In genomic region chr10:100927086-100927485, GRCm38 (mm10) we compare ENCODE assay signal across 26 mouse cellular contexts.
DNase-seq lines count a peak whose midpoint lies in the region; ATAC-seq and TF ChIP-seq lines count a peak whose summit lies in the region.
"Had no signal": no experiment of that assay in that cellular context is flagged by ENCODE, and none has a peak within 500 bp of the region (broad histone marks: within the 10 kb centered on the region; RNA-seq: fewer than 3 reads in every experiment).

No protein-coding gene starts in this region.

- no peaks in the 10 kb centered on the region; the same call in 1 of the 2 replicates for H3K4me1 ChIP-seq in forebrain, embryonic 16.5 days (replicated peaks; ENCODE audit: control insufficient read depth, insufficient read depth, low read length)
- H3K4me1 ChIP-seq in forebrain, embryonic 13.5 days, result no peaks in the 10 kb centered on the region
- no peaks in the 10 kb centered on the region for H3K4me1 ChIP-seq in hindbrain, postnatal 0 days (ENCODE audit: insufficient read depth, low read length)
- H3K4me1 ChIP-seq in hindbrain, embryonic 16.5 days (ENCODE audit: control insufficient read depth, insufficient read depth, low read depth, low read length), result no peaks in the 10 kb centered on the region
- H3K4me1 ChIP-seq in midbrain, postnatal 0 days (ENCODE audit: insufficient read depth, low read length), result no peaks in the 10 kb centered on the region
- no peaks in the 10 kb centered on the region for H3K4me1 ChIP-seq in midbrain, embryonic 13.5 days (replicated peaks)
- H3K4me1 ChIP-seq: embryonic facial prominence, embryonic 12.5 days; embryonic facial prominence, embryonic 15.5 days; heart, embryonic 12.5 days; heart, embryonic 15.5 days; hindbrain, embryonic 10.5 days; hindbrain, embryonic 13.5 days had no signal

- H3K4me2 ChIP-seq in forebrain, embryonic 16.5 days (ENCODE audit: low read length), result no peak overlapping the region
- H3K4me2 ChIP-seq in forebrain, embryonic 13.5 days, result no peak overlapping the region
- H3K4me2 ChIP-seq in hindbrain, postnatal 0 days (ENCODE audit: low read depth, low read length), result no peak overlapping the region
- no peak overlapping the region for H3K4me2 ChIP-seq in hindbrain, embryonic 16.5 days (ENCODE audit: low read length)
- H3K4me2 ChIP-seq in midbrain, postnatal 0 days (ENCODE audit: low read depth, low read length, poor library complexity, severe bottlenecking), result no peak overlapping the region
- no peak overlapping the region for H3K4me2 ChIP-seq in midbrain, embryonic 13.5 days (replicated peaks)
- H3K4me2 ChIP-seq: embryonic facial prominence, embryonic 12.5 days; embryonic facial prominence, embryonic 15.5 days; heart, embryonic 12.5 days; heart, embryonic 15.5 days; hindbrain, embryonic 13.5 days had no signal

- ATAC-seq in forebrain, embryonic 16.5 days, result peak; percentile 72
- no peak for ATAC-seq in forebrain, embryonic 13.5 days
- ATAC-seq in hindbrain, postnatal 0 days, result no peak
- ATAC-seq in hindbrain, embryonic 16.5 days, result no peak
- ATAC-seq in midbrain, postnatal 0 days (ENCODE audit: low FRiP score), result no peak
- ATAC-seq in midbrain, embryonic 13.5 days, result no peak
- ATAC-seq: CD4-positive, CD25-positive, alpha-beta regulatory T cell, adult 4 months; intestine, postnatal 0 days had no signal

- H3K27me3 ChIP-seq in forebrain, embryonic 16.5 days (replicated peaks; ENCODE audit: control insufficient read depth, insufficient read depth, low read length), result no peaks in the 10 kb centered on the region
- no peaks in the 10 kb centered on the region for H3K27me3 ChIP-seq in forebrain, embryonic 13.5 days
- no peaks in the 10 kb centered on the region for H3K27me3 ChIP-seq in hindbrain, postnatal 0 days (ENCODE audit: insufficient read depth, low read length)
- no peaks in the 10 kb centered on the region for H3K27me3 ChIP-seq in hindbrain, embryonic 16.5 days (replicated peaks; ENCODE audit: control insufficient read depth, insufficient read depth, low read length)
- H3K27me3 ChIP-seq in midbrain, postnatal 0 days (ENCODE audit: insufficient read depth, low read length), result no peaks in the 10 kb centered on the region
- no peaks in the 10 kb centered on the region for H3K27me3 ChIP-seq in midbrain, embryonic 13.5 days
- H3K27me3 ChIP-seq: embryonic facial prominence, embryonic 12.5 days; embryonic facial prominence, embryonic 15.5 days; heart, embryonic 12.5 days; heart, embryonic 15.5 days; hindbrain, embryonic 13.5 days had no signal

- DNase-seq in hindbrain, postnatal 0 days (ENCODE audit: low spot score), result peak; percentile 8
- peak; percentile 9 for DNase-seq in midbrain, postnatal 0 days (ENCODE audit: low spot score)
- DNase-seq in brain, embryonic 18.5 days (ENCODE audit: low read depth, low spot score), result peak; percentile 8
- no peak for DNase-seq in natural killer cell, adult 2 months (ENCODE audit: low spot score in 2 of 2)
- DNase-seq: adrenal gland, adult 2 months; adrenal gland, postnatal 14 days; cerebellum, adult 11 months; cerebellum, adult 2 months; cerebellum, adult 9-11 months; cerebellum, postnatal 25 days; gastrocnemius, postnatal 25 days; heart, adult 18-20 months; heart, postnatal 10 days; heart, postnatal 36 days had no signal

- 54% methylated on average over 3 of the region's 3 CpGs for WGBS in forebrain, embryonic 16.5 days
- WGBS in forebrain, embryonic 13.5 days, result 69% methylated on average over 3 of the region's 3 CpGs
- 54% methylated on average over 3 of the region's 3 CpGs for WGBS in hindbrain, postnatal 0 days
- 47% methylated on average over 3 of the region's 3 CpGs for WGBS in hindbrain, embryonic 16.5 days
- 48% methylated on average over 3 of the region's 3 CpGs for WGBS in midbrain, postnatal 0 days
- WGBS in midbrain, embryonic 13.5 days, result 53% methylated on average over 3 of the region's 3 CpGs

- no peaks in the 10 kb centered on the region for H3K36me3 ChIP-seq in forebrain, embryonic 16.5 days (ENCODE audit: control insufficient read depth, insufficient read depth)
- no peaks in the 10 kb centered on the region for H3K36me3 ChIP-seq in forebrain, embryonic 13.5 days (ENCODE audit: poor library complexity, severe bottlenecking)
- no peaks in the 10 kb centered on the region for H3K36me3 ChIP-seq in hindbrain, postnatal 0 days (ENCODE audit: insufficient read depth, low read length)
- H3K36me3 ChIP-seq in hindbrain, embryonic 16.5 days (ENCODE audit: control insufficient read depth, insufficient read depth, low read length), result no peaks in the 10 kb centered on the region
- no peaks in the 10 kb centered on the region for H3K36me3 ChIP-seq in midbrain, postnatal 0 days (ENCODE audit: insufficient read depth, low read length)
- H3K36me3 ChIP-seq in midbrain, embryonic 13.5 days, result no peaks in the 10 kb centered on the region
- H3K36me3 ChIP-seq: embryonic facial prominence, embryonic 12.5 days; embryonic facial prominence, embryonic 15.5 days; heart, embryonic 12.5 days; heart, embryonic 15.5 days; hindbrain, embryonic 10.5 days; hindbrain, embryonic 13.5 days had no signal

- H3K9me3 ChIP-seq in forebrain, embryonic 16.5 days (ENCODE audit: control insufficient read depth, low read length), result no peaks in the 10 kb centered on the region
- H3K9me3 ChIP-seq in forebrain, embryonic 13.5 days (replicated peaks), result no peaks in the 10 kb centered on the region
- no peaks in the 10 kb centered on the region for H3K9me3 ChIP-seq in hindbrain, postnatal 0 days (ENCODE audit: low read length)
- H3K9me3 ChIP-seq in hindbrain, embryonic 16.5 days (ENCODE audit: control insufficient read depth, low read length), result no peaks in the 10 kb centered on the region
- no peaks in the 10 kb centered on the region for H3K9me3 ChIP-seq in midbrain, postnatal 0 days (ENCODE audit: low read length)
- H3K9me3 ChIP-seq in midbrain, embryonic 13.5 days, result no peaks in the 10 kb centered on the region
- H3K9me3 ChIP-seq: embryonic facial prominence, embryonic 12.5 days; embryonic facial prominence, embryonic 15.5 days; heart, embryonic 12.5 days; heart, embryonic 15.5 days; hindbrain, embryonic 10.5 days; hindbrain, embryonic 13.5 days had no signal

- no peak for TF ChIP-seq CTCF in hindbrain, postnatal 0 days (IDR thresholded peaks at IDR 0.05; ENCODE audit: low read depth)
- no peak for TF ChIP-seq CTCF in midbrain, postnatal 0 days (IDR thresholded peaks at IDR 0.05)

- H3K9ac ChIP-seq in forebrain, embryonic 16.5 days (replicated peaks; ENCODE audit: low read depth, low read length), result no peak overlapping the region
- H3K9ac ChIP-seq in forebrain, embryonic 13.5 days, result no peak overlapping the region
- no peak overlapping the region for H3K9ac ChIP-seq in hindbrain, postnatal 0 days (replicated peaks; ENCODE audit: low read length)
- no peak overlapping the region for H3K9ac ChIP-seq in hindbrain, embryonic 16.5 days (ENCODE audit: low read depth, low read length)
- H3K9ac ChIP-seq in midbrain, postnatal 0 days (replicated peaks; ENCODE audit: low read length, poor library complexity, severe bottlenecking), result no peak overlapping the region
- no peak overlapping the region for H3K9ac ChIP-seq in midbrain, embryonic 13.5 days (replicated peaks)
- H3K9ac ChIP-seq: embryonic facial prominence, embryonic 12.5 days; embryonic facial prominence, embryonic 15.5 days; heart, embryonic 12.5 days; heart, embryonic 15.5 days; hindbrain, embryonic 13.5 days had no signal

- peak overlapping the region; percentile 41; the same call in 1 of the 2 replicates for H3K27ac ChIP-seq in forebrain, embryonic 16.5 days (ENCODE audit: low read length)
- no peak overlapping the region for H3K27ac ChIP-seq in forebrain, embryonic 13.5 days
- no peak overlapping the region for H3K27ac ChIP-seq in hindbrain, postnatal 0 days
- no peak overlapping the region for H3K27ac ChIP-seq in hindbrain, embryonic 16.5 days (ENCODE audit: low read depth, low read length)
- H3K27ac ChIP-seq in midbrain, postnatal 0 days (ENCODE audit: low read depth, low read length), result no peak overlapping the region
- H3K27ac ChIP-seq in midbrain, embryonic 13.5 days, result no peak overlapping the region
- H3K27ac ChIP-seq: embryonic facial prominence, embryonic 12.5 days; embryonic facial prominence, embryonic 15.5 days; heart, embryonic 15.5 days; hindbrain, embryonic 10.5 days; hindbrain, embryonic 13.5 days had no signal

- H3K4me3 ChIP-seq in forebrain, embryonic 16.5 days (replicated peaks; ENCODE audit: low read length), result no peak overlapping the region
- H3K4me3 ChIP-seq in forebrain, embryonic 13.5 days, result no peak overlapping the region
- H3K4me3 ChIP-seq in hindbrain, postnatal 0 days (ENCODE audit: low read length), result no peak overlapping the region
- no peak overlapping the region for H3K4me3 ChIP-seq in hindbrain, embryonic 16.5 days (ENCODE audit: low read length)
- H3K4me3 ChIP-seq in midbrain, postnatal 0 days (ENCODE audit: low read depth, low read length), result no peak overlapping the region
- H3K4me3 ChIP-seq in midbrain, embryonic 13.5 days (replicated peaks), result no peak overlapping the region
- H3K4me3 ChIP-seq: embryonic facial prominence, embryonic 12.5 days; embryonic facial prominence, embryonic 15.5 days; heart, embryonic 12.5 days; heart, embryonic 15.5 days; hindbrain, embryonic 10.5 days; hindbrain, embryonic 13.5 days had no signal

Comparison
In these comparisons a context has a peak if more than half of its experiments do, and no peak if none do; other contexts are left out.
1. DNase-seq: peak in hindbrain, postnatal 0 days (single experiment), midbrain, postnatal 0 days (single experiment) and brain, embryonic 18.5 days (single experiment); none in natural killer cell, adult 2 months (0 of 2).